Mouse (Mus musculus): ENCODE results near the gene Scamp1. TPM values are rescaled to one million over a fixed set of nuclear protein-coding genes. Genes with fewer than 3 reads are reported as not detected.
"Not testable (repeated sequence)": the region's sequence is repeated elsewhere in the genome, so short reads cannot be mapped to it uniquely, and the experiment has no call there.

Scamp1 gene
- 147 and 165 TPM in 2 replicates for polyA plus RNA-seq (2014; fragmentation: Nextera tagmentation; extraction: Ambion mirVana)

DNA sequence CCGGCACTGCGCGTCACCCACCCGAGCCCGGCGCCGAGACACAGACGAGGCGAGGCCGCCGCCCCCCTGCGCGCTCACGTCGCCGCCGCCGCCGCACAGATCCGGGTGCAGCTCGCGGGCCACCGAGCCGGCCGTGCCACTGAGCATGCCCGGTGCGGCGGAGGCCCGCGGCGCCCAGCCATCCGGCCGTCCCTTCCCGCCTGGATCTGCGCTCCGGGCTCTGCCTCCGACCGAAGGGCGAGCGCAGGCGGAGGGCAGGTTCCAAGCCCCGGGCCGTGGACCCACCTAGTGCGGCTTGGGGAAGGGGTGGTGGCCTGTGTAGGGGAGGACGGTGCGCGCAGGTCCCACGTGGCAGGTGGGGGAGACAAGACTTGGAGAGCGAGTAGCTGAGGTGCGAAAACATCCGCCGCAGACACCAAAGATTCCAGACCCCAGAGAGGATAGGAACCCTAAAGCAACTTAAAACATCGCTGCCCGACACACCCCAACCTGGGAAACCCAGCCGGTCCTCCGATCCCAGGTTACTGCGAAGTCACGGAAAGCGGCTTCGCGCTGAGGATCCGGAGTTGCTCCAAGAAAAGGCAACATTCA, at the start of gene Scamp1:
Scamp1 (minus strand) TSS at position 577 of the 591 bp plus-strand sequence.
- Histone ChIP-seq H3K36me3 (ENCODE audit: control insufficient read depth, insufficient read depth, low read length) (no peaks in the 10 kb centered on the region), H3K4me2 (ENCODE audit: low read length) (peak within 1 kb of the TSS; percentile 78), H3K4me3 (replicated peaks; ENCODE audit: low read depth, low read length) (peak within 1 kb of the TSS; percentile 74), H3K27ac (replicated peaks; ENCODE audit: low read depth, low read length) (peak within 1 kb of the TSS; percentile 89), H3K27me3 (ENCODE audit: control insufficient read depth, insufficient read depth, low read length) (no peaks in the 10 kb centered on the region), H3K9ac (replicated peaks; ENCODE audit: low read length) (peak within 1 kb of the TSS; percentile 86), H3K9me3 (ENCODE audit: control insufficient read depth, low read length) (no peaks in the 10 kb centered on the region), H3K4me1 (ENCODE audit: control insufficient read depth, insufficient read depth, low read length) (peaks cover 7% of the 10 kb centered on the region)
- DNase-seq, result peak; percentile 95
- ATAC-seq (ENCODE audit: low FRiP score, low TSS enrichment), result peak; percentile 97
- under 1% methylated on average over 62 of the region's 62 CpGs for WGBS

DNA sequence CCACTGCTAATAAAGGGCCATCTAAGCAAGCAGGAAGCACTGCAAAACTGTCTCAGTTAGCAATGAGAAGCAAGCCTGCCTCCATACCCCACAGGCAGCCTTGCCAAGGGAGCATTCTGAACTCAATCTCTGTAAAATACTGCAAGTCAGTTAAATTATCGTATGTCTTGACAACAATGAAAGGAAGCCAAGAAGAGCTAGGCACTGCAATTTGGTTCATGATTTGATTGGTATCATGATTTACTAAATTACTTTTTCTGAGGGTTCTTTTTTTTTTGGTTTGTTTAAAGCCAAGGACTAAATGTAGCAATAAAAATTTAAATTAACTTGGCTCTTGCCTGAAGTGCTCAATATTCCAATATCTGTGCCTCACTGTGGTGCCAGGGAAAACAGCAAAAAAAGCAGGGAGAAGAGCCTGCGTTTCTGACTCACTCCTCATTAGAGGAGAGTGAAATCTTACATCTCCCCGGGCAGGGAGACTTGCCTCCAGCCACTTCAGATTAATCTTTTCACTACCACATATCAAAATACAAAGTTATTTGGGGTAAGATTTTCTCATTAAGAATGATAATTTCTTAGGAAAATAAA, 44.8 kb upstream of the Scamp1 start:
- WGBS, result 63% methylated on average over 3 of the region's 3 CpGs
- no peaks in the 10 kb centered on the region for H3K4me1 ChIP-seq (ENCODE audit: control insufficient read depth, insufficient read depth, low read length)
- no peak for ATAC-seq (ENCODE audit: low FRiP score, low TSS enrichment)

DNA sequence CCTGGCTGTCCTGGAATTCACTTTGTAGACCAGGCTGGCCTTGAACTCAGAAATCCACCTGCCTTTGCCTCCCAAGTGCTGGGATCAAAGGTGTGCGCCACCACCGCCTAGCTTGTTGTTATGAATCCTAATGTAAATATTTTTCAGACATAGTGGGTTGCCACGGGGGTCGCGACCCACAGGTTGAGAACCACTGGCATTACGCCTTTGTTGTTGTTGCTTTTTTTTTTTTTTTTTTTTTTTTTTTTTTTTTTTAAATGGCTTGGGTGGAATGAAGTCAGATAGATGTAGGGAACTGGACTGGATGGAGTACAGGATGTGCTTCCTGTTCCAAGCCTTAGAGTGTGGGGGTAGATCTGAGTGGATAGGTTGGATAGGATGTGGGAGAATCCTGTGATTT, 43.3 kb upstream of the Scamp1 start:
- 96% methylated on average over 6 of the region's 6 CpGs for WGBS
- H3K4me2 ChIP-seq (ENCODE audit: low read length); H3K36me3 ChIP-seq (ENCODE audit: control insufficient read depth, insufficient read depth, low read length); H3K9ac ChIP-seq (replicated peaks; ENCODE audit: low read length); H3K27ac ChIP-seq (replicated peaks; ENCODE audit: low read depth, low read length); H3K9me3 ChIP-seq (ENCODE audit: control insufficient read depth, low read length); ATAC-seq (ENCODE audit: low FRiP score, low TSS enrichment); H3K4me3 ChIP-seq (replicated peaks; ENCODE audit: low read depth, low read length); DNase-seq; H3K4me1 ChIP-seq (ENCODE audit: control insufficient read depth, insufficient read depth, low read length); H3K27me3 ChIP-seq (ENCODE audit: control insufficient read depth, insufficient read depth, low read length): not testable (repeated sequence)

More for the DNA sequence above, 44.8 kb upstream of the Scamp1 start:
- Histone ChIP-seq H3K27ac (replicated peaks; ENCODE audit: low read depth, low read length) (peak overlapping the region; percentile 43; the same call in 1 of the 2 replicates), H3K36me3 (ENCODE audit: control insufficient read depth, insufficient read depth, low read length) (no peaks in the 10 kb centered on the region), H3K9ac (replicated peaks; ENCODE audit: low read length) (no peak overlapping the region), H3K27me3 (ENCODE audit: control insufficient read depth, insufficient read depth, low read length) (no peaks in the 10 kb centered on the region), H3K4me2 (ENCODE audit: low read length) (no peak overlapping the region), H3K4me3 (replicated peaks; ENCODE audit: low read depth, low read length) (no peak overlapping the region), H3K9me3 (ENCODE audit: control insufficient read depth, low read length) (no peaks in the 10 kb centered on the region)
- DNase-seq, result peak; percentile 30

DNA sequence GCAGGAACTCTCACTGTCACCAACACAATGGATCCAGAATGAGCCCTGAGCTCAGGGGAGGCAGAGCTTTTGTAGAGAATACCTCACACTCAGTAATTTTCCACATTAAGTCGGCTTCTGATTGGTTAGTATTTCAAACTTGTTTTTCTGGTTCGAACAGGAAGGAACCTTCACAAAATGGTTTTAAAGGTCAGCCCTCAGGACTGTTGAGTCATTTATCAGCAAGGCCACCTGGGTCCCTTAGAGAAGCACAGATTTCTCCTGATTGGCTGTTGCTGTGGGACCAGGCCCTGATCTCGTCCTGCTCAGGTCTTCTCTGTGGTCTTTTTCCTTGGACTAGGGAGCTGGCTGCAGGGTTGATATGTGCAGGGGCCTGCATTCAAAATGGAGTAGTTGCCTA, 42.4 kb upstream of the Scamp1 start:
- H3K9ac ChIP-seq (replicated peaks; ENCODE audit: low read length), result no peak overlapping the region
- 74% methylated on average over 3 of the region's 3 CpGs for WGBS
- ATAC-seq (ENCODE audit: low FRiP score, low TSS enrichment) (no peak), DNase-seq (no peak)
- no peaks in the 10 kb centered on the region for H3K36me3 ChIP-seq (ENCODE audit: control insufficient read depth, insufficient read depth, low read length)
- H3K27me3 ChIP-seq (ENCODE audit: control insufficient read depth, insufficient read depth, low read length), result no peaks in the 10 kb centered on the region
- H3K9me3 ChIP-seq (ENCODE audit: control insufficient read depth, low read length), result peaks cover 11% of the 10 kb centered on the region; the same call in 1 of the 2 replicates
- H3K4me2 ChIP-seq (ENCODE audit: low read length), result no peak overlapping the region
- H3K4me1 ChIP-seq (ENCODE audit: control insufficient read depth, insufficient read depth, low read length), result no peaks in the 10 kb centered on the region
- no peak overlapping the region for H3K4me3 ChIP-seq (replicated peaks; ENCODE audit: low read depth, low read length)
- H3K27ac ChIP-seq (replicated peaks; ENCODE audit: low read depth, low read length), result no peak overlapping the region

DNA sequence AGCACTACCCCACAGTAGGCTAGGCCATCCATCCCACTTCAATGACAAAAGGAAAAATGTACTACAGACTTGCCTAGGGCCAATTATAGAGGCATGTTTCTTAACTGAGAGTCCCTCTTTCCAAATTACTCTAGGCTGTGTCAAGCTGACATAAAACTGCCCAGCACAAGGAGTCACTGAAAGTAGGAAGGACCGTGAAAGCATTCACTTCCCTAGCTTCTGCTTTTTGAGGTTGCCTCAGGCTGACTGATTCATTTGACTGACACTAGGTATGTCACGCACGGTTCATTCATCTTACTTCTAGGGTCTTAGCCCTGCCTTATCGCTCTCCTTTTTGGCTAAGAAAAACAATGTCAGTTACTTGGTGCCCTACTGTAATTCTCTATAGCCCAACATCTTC, 36.8 kb upstream of the Scamp1 start:
- no peak for DNase-seq
- H3K9ac ChIP-seq (replicated peaks; ENCODE audit: low read length), result no peak overlapping the region
- 94% methylated on average over 4 of the region's 4 CpGs for WGBS
- no peaks in the 10 kb centered on the region for H3K36me3 ChIP-seq (ENCODE audit: control insufficient read depth, insufficient read depth, low read length)
- no peak overlapping the region for H3K4me2 ChIP-seq (ENCODE audit: low read length)
- ATAC-seq (ENCODE audit: low FRiP score, low TSS enrichment), result no peak
- no peak overlapping the region for H3K4me3 ChIP-seq (replicated peaks; ENCODE audit: low read depth, low read length)
- no peaks in the 10 kb centered on the region for H3K27me3 ChIP-seq (ENCODE audit: control insufficient read depth, insufficient read depth, low read length)
- H3K27ac ChIP-seq (replicated peaks; ENCODE audit: low read depth, low read length), result no peak overlapping the region
- peaks cover 13% of the 10 kb centered on the region; the same call in 1 of the 2 replicates for H3K9me3 ChIP-seq (ENCODE audit: control insufficient read depth, low read length)
- 0 out of 2 replicates have a peak, but pooled peaks cover under 1% of the 10 kb centered on the region for H3K4me1 ChIP-seq (ENCODE audit: control insufficient read depth, insufficient read depth, low read length)

DNA sequence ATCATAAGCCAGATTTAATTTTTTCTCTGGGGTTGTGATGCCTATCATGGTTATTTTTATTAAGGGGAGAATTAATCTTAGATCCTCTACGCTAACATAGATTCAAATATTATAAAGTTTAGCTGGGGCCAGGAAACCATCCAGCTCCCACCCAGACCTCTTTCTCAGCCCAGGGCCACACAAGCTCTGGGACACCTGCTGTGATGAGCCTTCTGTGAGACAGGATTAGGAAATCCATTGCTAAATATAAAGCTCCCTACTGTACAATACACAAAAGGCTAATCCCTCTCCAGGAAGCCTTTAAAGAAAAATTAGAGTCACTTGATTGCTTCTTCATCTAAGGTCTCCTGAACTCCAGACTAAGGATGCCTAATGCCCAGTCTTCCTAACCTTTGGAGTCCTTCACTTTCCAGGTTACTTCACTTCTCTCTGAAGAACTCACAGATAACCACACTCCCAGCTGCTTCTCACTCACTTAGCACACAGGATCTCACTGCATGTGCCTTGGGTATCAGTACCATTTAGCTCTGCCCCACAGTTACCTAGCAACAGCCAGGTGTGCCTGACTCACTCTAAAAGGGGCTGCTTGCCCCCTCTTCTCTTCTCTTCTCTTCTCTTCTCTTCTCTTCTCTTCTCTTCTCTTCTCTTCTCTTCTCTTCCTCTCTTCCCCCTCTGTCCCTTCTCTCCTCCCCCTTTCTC, 35.6 kb upstream of the Scamp1 start:
- H3K4me2 ChIP-seq (ENCODE audit: low read length), result no peak overlapping the region
- H3K9me3 ChIP-seq (ENCODE audit: control insufficient read depth, low read length), result peaks cover 13% of the 10 kb centered on the region; the same call in 1 of the 2 replicates
- ATAC-seq (ENCODE audit: low FRiP score, low TSS enrichment) (no peak), DNase-seq (peak; percentile 43)
- 0 out of 2 replicates have a peak, but pooled peaks cover 10% of the 10 kb centered on the region for H3K4me1 ChIP-seq (ENCODE audit: control insufficient read depth, insufficient read depth, low read length)
- WGBS, result 68% methylated on average over 1 of the region's 1 CpGs
- no peaks in the 10 kb centered on the region for H3K36me3 ChIP-seq (ENCODE audit: control insufficient read depth, insufficient read depth, low read length)
- H3K4me3 ChIP-seq (replicated peaks; ENCODE audit: low read depth, low read length), result no peak overlapping the region
- H3K27me3 ChIP-seq (ENCODE audit: control insufficient read depth, insufficient read depth, low read length), result no peaks in the 10 kb centered on the region
- no peak overlapping the region for H3K9ac ChIP-seq (replicated peaks; ENCODE audit: low read length)
- no peak overlapping the region for H3K27ac ChIP-seq (replicated peaks; ENCODE audit: low read depth, low read length)

DNA sequence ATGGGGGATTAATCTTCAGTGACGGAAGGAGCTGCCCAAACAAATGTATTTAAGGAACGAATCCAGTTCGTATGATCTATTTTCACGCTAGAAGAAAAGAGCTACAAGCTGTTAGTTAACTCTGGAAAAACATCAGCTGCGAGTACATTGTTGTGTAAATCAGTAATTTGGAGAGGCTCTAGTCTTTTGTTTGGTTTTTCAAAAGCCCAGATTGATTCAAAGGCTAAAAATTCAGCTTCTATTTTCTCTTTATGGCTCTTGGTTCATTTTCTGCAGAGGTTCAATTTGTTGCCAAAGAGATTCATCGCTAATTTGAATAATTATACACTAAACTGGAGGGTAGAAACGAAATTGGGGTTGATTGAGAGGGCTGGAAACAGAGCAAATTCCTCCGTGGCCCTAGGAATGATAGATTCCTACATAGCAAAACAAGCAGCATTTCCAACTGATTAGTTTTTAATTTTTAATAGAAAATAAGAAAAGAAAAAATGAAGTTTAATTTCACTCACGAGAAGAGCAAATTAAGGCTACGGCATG, 31.4 kb upstream of the Scamp1 start:
- H3K4me2 ChIP-seq (ENCODE audit: low read length), result no peak overlapping the region
- DNase-seq (peak; percentile 25), ATAC-seq (ENCODE audit: low FRiP score, low TSS enrichment) (no peak)
- no peak overlapping the region for H3K9ac ChIP-seq (replicated peaks; ENCODE audit: low read length)
- H3K27ac ChIP-seq (replicated peaks; ENCODE audit: low read depth, low read length), result no peak overlapping the region
- H3K4me1 ChIP-seq (ENCODE audit: control insufficient read depth, insufficient read depth, low read length), result 0 out of 2 replicates have a peak, but pooled peaks cover 10% of the 10 kb centered on the region
- WGBS, result 28% methylated on average over 10 of the region's 10 CpGs
- H3K27me3 ChIP-seq (ENCODE audit: control insufficient read depth, insufficient read depth, low read length), result no peaks in the 10 kb centered on the region
- H3K36me3 ChIP-seq (ENCODE audit: control insufficient read depth, insufficient read depth, low read length), result no peaks in the 10 kb centered on the region
- no peaks in the 10 kb centered on the region for H3K9me3 ChIP-seq (ENCODE audit: control insufficient read depth, low read length)
- no peak overlapping the region for H3K4me3 ChIP-seq (replicated peaks; ENCODE audit: low read depth, low read length)

DNA sequence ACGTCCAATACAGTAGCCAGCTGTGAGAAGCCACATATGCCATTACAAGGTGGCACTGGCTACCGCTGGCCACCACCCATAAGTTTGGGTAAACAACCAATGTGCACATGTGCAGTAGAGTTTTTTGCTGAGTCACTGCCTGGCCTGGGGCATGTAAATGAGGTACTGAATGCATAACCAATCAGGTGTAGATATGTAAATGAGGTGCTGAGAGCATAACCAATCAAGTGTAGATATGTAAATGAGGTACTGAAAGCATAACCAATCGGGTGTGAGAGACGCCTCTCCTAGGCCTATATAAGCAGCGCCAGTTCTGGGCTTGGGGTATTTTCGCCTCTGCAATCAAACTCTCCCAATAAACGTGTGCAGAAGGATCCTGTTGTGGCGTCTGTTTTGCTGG, 27.2 kb upstream of the Scamp1 start:
- H3K27me3 ChIP-seq (ENCODE audit: control insufficient read depth, insufficient read depth, low read length); DNase-seq; ATAC-seq (ENCODE audit: low FRiP score, low TSS enrichment); H3K27ac ChIP-seq (replicated peaks; ENCODE audit: low read depth, low read length); H3K36me3 ChIP-seq (ENCODE audit: control insufficient read depth, insufficient read depth, low read length); H3K4me1 ChIP-seq (ENCODE audit: control insufficient read depth, insufficient read depth, low read length); H3K4me2 ChIP-seq (ENCODE audit: low read length); H3K9me3 ChIP-seq (ENCODE audit: control insufficient read depth, low read length); H3K9ac ChIP-seq (replicated peaks; ENCODE audit: low read length); H3K4me3 ChIP-seq (replicated peaks; ENCODE audit: low read depth, low read length): not testable (repeated sequence)
- 95% methylated on average over 8 of the region's 8 CpGs for WGBS
